Mouse (Mus musculus) heart, embryonic 11.5 days (tissue): ENCODE results near the gene Rnaseh2c. TPM values are rescaled to one million over a fixed set of nuclear protein-coding genes. Genes with fewer than 3 reads are reported as not detected.

Source experiments
- ATAC-seq: fragments of 200-750 bp; cut with Nextera tagmentation; replicated peaks from 2 replicates; pipeline ENCODE4 v1.8.0; 2017; ENCODE audit warnings: moderate library complexity; ENCODE audit not compliant: insufficient number of reproducible peaks, low FRiP score, low TSS enrichment
- H3K27ac ChIP-seq: fragments of 300-500 bp; sonication (generic); 2 replicates; pipeline ENCODE4 v1.5.1; 2014; ENCODE audit warnings: mild to moderate bottlenecking, low read depth, low read length
- H3K27me3 ChIP-seq: fragments of 300-500 bp; sonication (generic); 2 replicates; pipeline ENCODE4 v1.6.1; 2014; ENCODE audit warnings: mild to moderate bottlenecking, low read length, mixed read lengths; ENCODE audit not compliant: control insufficient read depth, insufficient read depth
- H3K36me3 ChIP-seq: fragments of 300-500 bp; sonication (generic); 2 replicates; pipeline ENCODE4 v1.6.1; 2014; ENCODE audit warnings: mild to moderate bottlenecking, low read length, moderate library complexity, mixed read lengths; ENCODE audit not compliant: control insufficient read depth, insufficient read depth
- H3K4me1 ChIP-seq: fragments of 300-500 bp; sonication (generic); 2 replicates; pipeline ENCODE4 v1.6.1; 2014; ENCODE audit warnings: low read length; ENCODE audit not compliant: control insufficient read depth, insufficient read depth
- H3K4me2 ChIP-seq: fragments of 300-500 bp; sonication (generic); 2 replicates; pipeline ENCODE4 v1.6.1; 2014; ENCODE audit warnings: mild to moderate bottlenecking, moderate library complexity
- H3K4me3 ChIP-seq: fragments of 300-500 bp; sonication (generic); 2 replicates; pipeline ENCODE4 v1.5.1; 2014; ENCODE audit warnings: low read depth, low read length
- H3K9ac ChIP-seq: fragments of 300-500 bp; sonication (generic); 2 replicates; pipeline ENCODE4 v1.6.1; 2014; ENCODE audit warnings: mild to moderate bottlenecking, low read depth, low read length, moderate library complexity
- H3K9me3 ChIP-seq: fragments of 300-500 bp; sonication (generic); replicated peaks from 2 replicates; pipeline ENCODE4 v1.6.1; 2016; ENCODE audit warnings: low read length; ENCODE audit not compliant: control insufficient read depth
- WGBS: fragments of 180-500 bp; shearing (Covaris S2); extraction: QIAGEN DNeasy Blood & Tissue Kit; methylation state at CpG from one replicate; pipeline ENCODE4 v1.1.7; 2014; ENCODE audit not compliant: insufficient replicate concordance; 5-methylcytosine and 5-hydroxymethylcytosine counted together
- polyA plus RNA-seq: library from polyadenylated mRNA; unstranded; fragments of >200 nt; fragmentation: Nextera tagmentation; extraction: Ambion mirVana; gene quantifications from 2 replicates; pipeline ENCODE4 v1.2.1, GENCODE M21; 2014

Gene Rnaseh2c
- polyA plus RNA-seq, 1 experiment from 2014 or later = 106 TPM

- H3K4me1 ChIP-seq = peaks cover 4% of the 10 kb centered on the region; the same call in 1 of the 2 replicates
- no peak overlapping the region for H3K27ac ChIP-seq
- H3K9ac ChIP-seq = no peak overlapping the region
- ATAC-seq = no peak
- 70% methylated on average over 9 of the region's 9 CpGs for WGBS
- no peaks in the 10 kb centered on the region for H3K9me3 ChIP-seq
- H3K36me3 ChIP-seq = no peaks in the 10 kb centered on the region
- H3K4me2 ChIP-seq = no peak overlapping the region
- H3K4me3 ChIP-seq = no peak overlapping the region
- H3K27me3 ChIP-seq = no peaks in the 10 kb centered on the region
These were observed 30.4 kb downstream of the Rnaseh2c start for GRCm38 (mm10) chr19:5632120-5632519.

- Histone ChIP-seq H3K27ac (no peak overlapping the region), H3K4me3 (no peak overlapping the region), H3K9ac (0 out of 2 replicates have a peak overlapping the region, but pooled peaks have one; percentile 10), H3K9me3 (no peaks in the 10 kb centered on the region), H3K27me3 (no peaks in the 10 kb centered on the region), H3K36me3 (no peaks in the 10 kb centered on the region), H3K4me2 (0 out of 2 replicates have a peak overlapping the region, but pooled peaks have one; percentile 89), H3K4me1 (peaks cover 33% of the 10 kb centered on the region)
- ATAC-seq = no peak
- WGBS = 75% methylated on average over 7 of the region's 7 CpGs
These were observed 34.4 kb downstream of the Rnaseh2c start for GRCm38 (mm10) chr19:5636036-5636570.

DNA sequence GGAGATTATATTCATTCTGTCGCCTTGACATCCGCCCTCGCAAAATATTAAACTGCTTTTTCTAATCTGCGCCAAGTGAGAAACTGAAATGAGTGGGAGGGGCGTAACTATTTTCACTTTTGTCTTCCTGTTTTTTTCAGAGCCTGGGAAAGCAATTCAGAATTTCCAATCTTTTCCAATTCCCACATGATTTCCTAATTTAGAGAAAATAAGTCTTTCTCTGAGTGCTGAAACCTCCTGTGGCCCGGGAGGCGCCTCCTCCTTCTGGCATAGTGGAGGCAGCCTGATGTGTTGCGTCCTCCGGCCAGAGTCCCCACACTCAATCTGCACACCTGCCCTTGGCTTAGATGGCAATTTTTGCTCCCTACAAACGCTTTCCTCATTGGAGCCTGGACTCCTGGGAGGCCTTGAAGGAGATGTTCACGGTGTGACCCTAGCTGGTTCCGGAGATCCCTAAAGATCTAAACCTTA, 34.9 kb downstream of the Rnaseh2c start:
- H3K9me3 ChIP-seq = no peaks in the 10 kb centered on the region
- H3K4me1 ChIP-seq = peaks cover 33% of the 10 kb centered on the region
- H3K27ac ChIP-seq = peak overlapping the region; percentile 94
- H3K4me3 ChIP-seq = peak overlapping the region; percentile 86
- H3K9ac ChIP-seq = peak overlapping the region; percentile 93
- 46% methylated on average over 12 of the region's 12 CpGs for WGBS
- H3K4me2 ChIP-seq = peak overlapping the region; percentile 89
- no peaks in the 10 kb centered on the region for H3K27me3 ChIP-seq
- H3K36me3 ChIP-seq = peaks cover 4% of the 10 kb centered on the region
- ATAC-seq = no peak

DNA sequence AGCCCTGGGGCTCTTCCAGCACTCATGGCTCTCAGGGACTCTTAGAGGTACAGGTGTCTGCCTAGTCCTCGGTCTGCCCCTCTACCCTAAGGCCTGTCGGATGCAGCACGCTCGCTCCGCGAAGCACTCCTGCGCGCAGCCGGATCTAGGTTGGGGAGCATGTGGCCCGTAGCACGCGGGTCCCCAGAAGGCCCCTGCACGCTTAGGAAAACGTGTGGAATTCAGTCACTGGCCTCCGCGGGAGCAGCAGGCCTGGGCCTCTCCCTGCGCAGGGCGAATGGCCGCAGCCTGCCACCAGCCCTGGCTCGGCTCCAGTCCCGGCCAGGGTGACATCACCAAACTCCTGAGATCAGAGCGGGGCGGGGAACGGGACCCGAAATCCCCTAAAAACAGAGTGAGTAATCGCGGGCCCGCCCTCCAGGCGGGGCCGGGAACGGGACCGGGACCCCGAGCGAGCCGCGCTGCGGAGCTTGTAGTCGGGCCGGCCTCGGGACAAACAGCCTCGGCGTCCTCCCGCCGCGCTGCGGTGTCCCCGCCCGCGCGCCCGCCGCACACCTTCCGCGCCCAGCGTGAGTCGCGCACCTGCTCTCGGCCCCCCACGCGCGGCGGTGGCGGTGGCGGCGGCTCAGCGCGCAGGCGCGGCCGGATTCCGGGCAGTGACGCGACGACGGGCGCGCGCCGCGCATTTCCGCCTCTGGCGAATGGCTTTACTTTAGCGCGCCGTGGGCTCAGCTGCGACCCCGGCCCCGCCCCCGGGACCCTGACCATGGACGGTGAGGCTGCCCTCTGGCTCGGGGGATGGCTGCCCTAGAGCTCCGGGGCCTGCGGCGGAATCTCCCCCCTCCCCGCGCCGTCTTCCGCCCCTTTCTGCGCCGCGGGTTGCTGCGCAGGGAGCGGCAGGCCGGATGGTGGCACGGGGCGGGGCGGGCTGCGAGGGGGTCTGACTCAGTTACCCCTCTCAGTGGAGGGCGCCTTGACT, 35.7 kb downstream of the Rnaseh2c start, which contains the start of gene Rela:
TSS of gene Rela (plus strand) at position 415 of the 979 bp plus-strand sequence.
- Histone ChIP-seq H3K4me1 (peaks cover 33% of the 10 kb centered on the region), H3K9me3 (no peaks in the 10 kb centered on the region), H3K27me3 (no peaks in the 10 kb centered on the region), H3K27ac (peak within 1 kb of the TSS; percentile 94), H3K36me3 (peaks cover 10% of the 10 kb centered on the region), H3K4me3 (peak within 1 kb of the TSS; percentile 86), H3K9ac (peak within 1 kb of the TSS; percentile 93), H3K4me2 (peak within 1 kb of the TSS; percentile 89)
- under 1% methylated on average over 107 of the region's 109 CpGs for WGBS
- peak; percentile 86 for ATAC-seq

- WGBS = 87% methylated on average over 18 of the region's 18 CpGs
- Histone ChIP-seq H3K4me1 (peaks cover 33% of the 10 kb centered on the region), H3K4me2 (peak overlapping the region; percentile 89), H3K9me3 (no peaks in the 10 kb centered on the region), H3K27me3 (no peaks in the 10 kb centered on the region), H3K36me3 (peaks cover 18% of the 10 kb centered on the region), H3K9ac (peak overlapping the region; percentile 93), H3K4me3 (peak overlapping the region; percentile 86), H3K27ac (peak overlapping the region; percentile 94; the same call in 1 of the 2 replicates)
- ATAC-seq = no peak
These were observed 36.8 kb downstream of the Rnaseh2c start for GRCm38 (mm10) chr19:5638416-5639005.

GRCm38 (mm10) chr19:5640339-5640738, 38.7 kb downstream of the Rnaseh2c start:
- H3K27me3 ChIP-seq = no peaks in the 10 kb centered on the region
- no peak for ATAC-seq
- H3K27ac ChIP-seq = peak overlapping the region; percentile 65
- peaks cover 24% of the 10 kb centered on the region for H3K36me3 ChIP-seq
- H3K4me1 ChIP-seq = peaks cover 33% of the 10 kb centered on the region
- no peak overlapping the region for H3K4me3 ChIP-seq
- H3K4me2 ChIP-seq = no peak overlapping the region
- 21% methylated on average over 9 of the region's 9 CpGs for WGBS
- no peak overlapping the region for H3K9ac ChIP-seq
- H3K9me3 ChIP-seq = no peaks in the 10 kb centered on the region

DNA sequence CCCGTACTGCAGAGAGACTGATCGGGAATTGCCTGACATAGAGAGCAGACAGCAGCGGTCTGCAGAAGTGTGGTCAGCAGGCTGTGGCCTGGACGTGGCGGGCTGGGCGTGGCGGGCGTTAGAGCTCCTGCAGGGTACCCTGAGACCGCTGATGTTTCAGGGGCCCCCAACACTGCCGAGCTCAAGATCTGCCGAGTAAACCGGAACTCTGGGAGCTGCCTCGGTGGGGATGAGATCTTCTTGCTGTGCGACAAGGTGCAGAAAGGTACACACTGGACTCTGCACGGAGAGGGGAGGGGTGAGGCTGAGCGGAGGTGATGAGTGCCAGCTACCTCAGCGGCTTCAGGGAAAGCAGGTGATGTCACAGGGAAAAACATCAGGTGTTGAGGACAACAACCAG, 39.3 kb downstream of the Rnaseh2c start:
- peaks cover 33% of the 10 kb centered on the region for H3K4me1 ChIP-seq
- H3K4me3 ChIP-seq = no peak overlapping the region
- no peak overlapping the region for H3K4me2 ChIP-seq
- H3K9me3 ChIP-seq = no peaks in the 10 kb centered on the region
- peak overlapping the region; percentile 65 for H3K27ac ChIP-seq
- H3K9ac ChIP-seq = no peak overlapping the region
- no peak for ATAC-seq
- 78% methylated on average over 17 of the region's 17 CpGs for WGBS
- H3K27me3 ChIP-seq = no peaks in the 10 kb centered on the region
- peaks cover 29% of the 10 kb centered on the region for H3K36me3 ChIP-seq

GRCm38 (mm10) chr19:5641641-5642040, 40.0 kb downstream of the Rnaseh2c start:
- WGBS = 93% methylated on average over 8 of the region's 8 CpGs
- Histone ChIP-seq H3K9me3 (no peaks in the 10 kb centered on the region), H3K27ac (no peak overlapping the region), H3K9ac (no peak overlapping the region), H3K4me2 (no peak overlapping the region), H3K36me3 (peaks cover 33% of the 10 kb centered on the region), H3K27me3 (no peaks in the 10 kb centered on the region), H3K4me1 (peaks cover 33% of the 10 kb centered on the region), H3K4me3 (no peak overlapping the region)
- ATAC-seq = no peak
